Mouse (Mus musculus): Measurements from ENCODE around the gene Psma6. TPM values are rescaled to one million over a fixed set of nuclear protein-coding genes. Genes with fewer than 3 reads are reported as not detected.

Gene Psma6
- total RNA-seq, 2 experiments from 2014 or later: 213 to 225 TPM

DNA sequence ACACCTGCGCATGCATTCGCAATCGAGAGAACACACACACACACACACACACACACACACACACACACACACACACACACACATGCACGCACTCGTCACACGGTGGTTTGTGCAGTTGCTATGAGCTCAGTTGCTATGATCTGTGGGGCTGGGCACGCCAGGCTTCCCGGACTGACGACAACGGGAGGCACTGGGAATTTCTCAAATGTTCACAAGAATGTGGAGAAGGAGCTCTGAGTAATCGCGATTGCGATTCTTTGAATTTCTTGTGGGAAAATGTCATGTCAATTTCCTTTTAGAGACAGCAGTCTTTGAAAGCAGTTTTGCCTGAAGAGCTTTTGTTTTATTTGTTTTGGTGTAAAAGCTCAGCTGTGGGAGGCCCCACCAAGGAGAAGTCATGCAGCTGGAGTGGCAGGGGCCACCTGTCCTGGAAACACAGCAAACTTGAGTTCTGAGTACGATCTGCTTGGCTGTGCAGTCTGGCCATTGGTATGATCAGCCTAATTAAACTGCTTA is 80.9 kb downstream of the Psma6 start:
- no peak for DNase-seq

DNA sequence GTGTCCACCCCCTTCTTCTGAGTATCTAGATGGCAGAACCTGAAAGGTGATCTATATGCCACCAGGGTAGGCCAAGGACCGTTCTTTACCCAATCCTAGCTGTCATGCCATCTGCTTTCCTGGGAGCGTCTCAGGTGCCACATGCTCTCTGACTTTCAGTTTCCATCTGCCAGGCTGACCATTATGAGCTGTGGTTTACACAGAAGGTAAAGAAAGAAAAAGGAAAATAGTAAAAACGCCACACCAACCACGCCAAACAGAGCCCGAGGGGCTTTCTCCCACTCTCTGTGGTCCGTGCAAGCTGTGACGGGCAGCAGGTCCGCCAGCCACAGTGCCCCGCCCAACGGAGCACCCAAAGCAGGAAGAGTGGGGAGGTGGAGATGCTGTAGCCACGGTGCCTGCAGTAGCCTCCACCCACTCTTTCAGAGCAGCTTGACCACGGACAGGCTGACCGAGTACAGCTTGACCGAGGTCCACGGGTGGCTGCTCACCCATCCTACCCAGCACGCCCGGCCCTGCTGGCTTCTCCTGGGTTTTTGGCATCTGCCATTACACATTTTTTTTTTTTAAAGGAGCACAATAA is 81.5 kb downstream of the Psma6 start:
- DNase-seq: no peak

DNA sequence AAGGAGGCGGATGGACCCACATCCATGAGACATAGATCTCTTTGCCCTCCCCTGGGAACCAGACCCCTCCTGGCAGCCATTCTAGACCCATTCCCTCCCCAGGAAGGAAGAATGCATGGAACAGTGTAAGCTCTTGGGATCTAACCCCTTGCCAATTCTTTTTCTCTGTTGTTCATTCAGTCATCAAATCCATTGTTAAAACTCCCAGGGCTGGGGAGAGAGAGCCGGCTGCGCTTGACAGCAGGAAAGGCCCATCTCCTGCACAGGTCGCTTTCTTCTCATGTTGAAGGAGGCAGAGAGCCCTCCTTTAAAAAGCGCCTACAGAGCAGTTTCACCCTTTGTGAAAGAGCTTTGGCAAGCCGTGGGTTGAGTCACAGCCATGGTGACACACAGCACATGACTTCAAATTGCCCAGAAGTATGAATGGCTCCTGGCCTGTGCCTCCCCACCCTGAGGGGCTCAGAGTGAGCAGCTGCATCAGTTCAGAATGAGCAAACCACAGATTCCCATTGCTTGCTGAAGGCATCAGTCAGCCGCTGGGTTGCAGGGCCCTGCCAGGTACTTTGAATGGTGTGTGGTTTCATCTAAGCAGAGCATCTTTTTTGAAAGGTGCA is 82.2 kb downstream of the Psma6 start:
- no peak for DNase-seq

DNA sequence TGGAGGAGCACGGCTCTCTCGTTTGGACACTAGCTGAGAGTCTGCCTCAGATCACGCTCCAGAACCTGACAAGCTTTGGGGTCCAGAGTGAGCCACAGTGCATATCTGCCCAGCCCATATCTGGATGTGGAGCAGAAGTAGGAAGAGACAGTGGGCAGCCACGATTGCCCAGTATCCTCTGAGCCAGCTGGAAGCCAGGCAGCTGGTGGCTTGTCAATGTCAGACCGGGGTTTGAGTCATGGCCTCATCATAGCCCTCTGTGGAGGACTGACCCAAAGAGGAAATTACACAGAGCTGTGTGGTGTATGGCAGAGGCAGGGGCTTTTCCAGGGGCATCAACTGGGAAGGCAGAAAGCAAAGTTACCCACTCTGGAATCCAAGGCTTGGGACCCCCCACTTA is 82.8 kb downstream of the Psma6 start:
- no peak for DNase-seq

DNA sequence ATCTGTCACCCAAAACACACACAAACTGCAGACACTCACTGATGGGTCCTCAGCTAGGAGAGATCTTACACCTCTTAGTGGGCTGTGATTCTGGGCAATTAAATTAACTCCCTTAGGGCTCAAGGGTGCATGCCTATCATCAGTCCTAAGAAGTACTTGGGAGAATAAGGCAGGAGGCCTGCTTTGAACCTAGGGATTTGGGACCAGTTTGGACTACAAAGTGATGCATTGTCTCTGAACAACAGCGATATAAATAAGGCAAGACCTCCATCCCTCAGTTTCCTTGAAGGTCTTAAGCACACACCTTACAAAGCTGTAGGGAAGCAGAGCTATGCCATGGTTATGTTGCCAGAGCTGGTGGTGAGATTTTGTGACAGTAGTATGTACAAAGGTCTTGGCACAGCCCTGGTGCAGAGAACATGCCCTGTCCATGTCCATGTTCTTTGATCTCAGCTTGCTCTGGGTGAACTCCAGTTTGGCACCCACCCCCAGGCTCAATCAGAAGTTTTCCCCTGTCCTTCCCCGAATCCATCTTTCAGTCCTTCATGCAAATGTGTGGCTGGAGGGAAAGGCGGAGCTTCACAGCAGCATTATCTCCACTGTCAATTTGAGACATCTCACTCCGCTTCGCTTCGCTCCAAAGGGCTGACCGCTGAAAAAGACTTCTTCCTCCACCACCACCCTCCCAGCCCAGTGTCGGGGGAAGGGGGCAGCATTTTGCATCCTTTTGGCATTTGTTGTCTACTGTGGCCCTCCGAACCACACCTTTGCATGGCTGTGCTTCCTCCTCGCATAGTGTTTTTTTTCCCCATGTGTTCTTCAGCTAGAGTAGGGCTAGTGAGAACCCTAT is 83.5 kb downstream of the Psma6 start:
- no peak for DNase-seq

Other genes starting within 250 kb of the Psma6 start
- 10 to 100 TPM; 37.7 to 38.6 TPM for gene Srp54b, start 229.1 kb upstream of the Psma6 start, total RNA-seq (2021)
- 1 to 10 TPM in 1 of 2 experiments, under 1 TPM in 1; 0.23 to 5.1 TPM for gene 1700047I17Rik2, start 184.6 kb upstream of the Psma6 start, total RNA-seq (2021)
- gene Srp54c, start 154.1 kb upstream of the Psma6 start, total RNA-seq (2021): 10 to 100 TPM; 25.2 to 29.2 TPM
- gene 1110008L16Rik, start 84.6 kb upstream of the Psma6 start, total RNA-seq (2021): 1 to 10 TPM; 6.9 to 7.9 TPM
- gene Ppp2r3c, start 81.2 kb upstream of the Psma6 start, total RNA-seq (2021): 10 to 100 TPM; 10.0 to 11.7 TPM
- gene Nfkbia, start 108.4 kb downstream of the Psma6 start, total RNA-seq (2021): 10 to 100 TPM; 24.8 to 38.1 TPM
- not detected for gene Aldoart2, start 181.0 kb downstream of the Psma6 start, total RNA-seq (2021)
- not detected for gene Insm2, start 215.2 kb downstream of the Psma6 start, total RNA-seq (2021)